Mouse (Mus musculus): ENCODE data around the gene Gpr82. TPM values are rescaled to one million over a fixed set of nuclear protein-coding genes. Genes with fewer than 3 reads are reported as not detected.

The Gpr82 gene
- polyA plus RNA-seq, 1 experiment from 2014 or later: 0.35 TPM

- no peak for ATAC-seq (ENCODE audit: insufficient number of reproducible peaks, insufficient read depth, low FRiP score, low read depth)
- no peak overlapping the region for H3K9ac ChIP-seq (ENCODE audit: low read length)
These were observed 24.8 kb upstream of the Gpr82 start for GRCm38 (mm10) chrX:13636398-13636797.

DNA sequence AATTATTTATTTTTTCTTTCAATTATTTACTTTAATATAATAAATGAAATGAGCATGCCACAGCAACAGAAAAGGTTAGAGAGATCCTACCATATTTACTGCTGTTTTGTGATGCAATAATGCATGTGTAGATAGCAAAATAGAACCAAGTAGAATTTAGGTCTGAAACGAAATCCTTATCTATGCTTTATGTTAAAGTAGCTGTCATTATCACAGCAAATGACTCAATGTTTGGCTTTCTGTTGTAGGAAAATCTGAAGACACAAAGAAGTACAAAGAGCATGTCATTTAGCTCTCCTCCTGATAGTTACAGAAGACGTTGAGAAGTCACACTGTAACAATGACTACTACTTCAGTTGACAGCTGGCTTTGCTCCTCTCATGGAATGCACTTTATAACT, 22.3 kb upstream of the Gpr82 start:
- H3K4me1 ChIP-seq (ENCODE audit: control insufficient read depth in 2 of 2, insufficient read depth in 2 of 2, low read length in 2 of 2): no peaks in the 10 kb centered on the region
- no peaks in the 10 kb centered on the region for H3K36me3 ChIP-seq (ENCODE audit: control insufficient read depth, insufficient read depth, low read length)
- H3K9me3 ChIP-seq (ENCODE audit: control insufficient read depth, low read length): no peaks in the 10 kb centered on the region
- 32% methylated on average over 2 of the region's 2 CpGs for WGBS
- H3K4me2 ChIP-seq (ENCODE audit: low read length): no peak overlapping the region
- H3K27me3 ChIP-seq (ENCODE audit: control insufficient read depth, insufficient read depth, low read length): no peaks in the 10 kb centered on the region
- H3K27ac ChIP-seq (replicated peaks in 1 of 2; ENCODE audit: control insufficient read depth in 1 of 2, insufficient read depth in 1 of 2, low read depth in 2 of 2, low read length in 2 of 2): no peak overlapping the region
- H3K9ac ChIP-seq (ENCODE audit: low read length): no peak overlapping the region
- H3K4me3 ChIP-seq (ENCODE audit: control insufficient read depth in 1 of 2, insufficient read depth in 1 of 2, low read depth in 1 of 2, low read length in 2 of 2): no peak overlapping the region
- no peak for ATAC-seq (ENCODE audit: insufficient number of reproducible peaks, insufficient read depth, low FRiP score, low read depth)

More at GRCm38 (mm10) chrX:13636398-13636797, 24.8 kb upstream of the Gpr82 start:
- Histone ChIP-seq H3K4me2 (ENCODE audit: low read length) (no peak overlapping the region), H3K27ac (replicated peaks in 1 of 2; ENCODE audit: control insufficient read depth in 1 of 2, insufficient read depth in 1 of 2, low read depth in 2 of 2, low read length in 2 of 2) (no peak overlapping the region), H3K27me3 (ENCODE audit: control insufficient read depth, insufficient read depth, low read length) (no peaks in the 10 kb centered on the region), H3K4me3 (ENCODE audit: control insufficient read depth in 1 of 2, insufficient read depth in 1 of 2, low read depth in 1 of 2, low read length in 2 of 2) (no peak overlapping the region), H3K9me3 (ENCODE audit: control insufficient read depth, low read length) (no peaks in the 10 kb centered on the region), H3K36me3 (ENCODE audit: control insufficient read depth, insufficient read depth, low read length) (no peaks in the 10 kb centered on the region), H3K4me1 (ENCODE audit: control insufficient read depth in 2 of 2, insufficient read depth in 2 of 2, low read length in 2 of 2) (no peaks in the 10 kb centered on the region)
- WGBS: 81% methylated on average over 1 of the region's 1 CpGs

- ATAC-seq (ENCODE audit: insufficient number of reproducible peaks, insufficient read depth, low FRiP score, low read depth): no peak
- H3K4me1 ChIP-seq (ENCODE audit: control insufficient read depth in 2 of 2, insufficient read depth in 2 of 2, low read length in 2 of 2): no peaks in the 10 kb centered on the region
- no peaks in the 10 kb centered on the region for H3K27me3 ChIP-seq (ENCODE audit: control insufficient read depth, insufficient read depth, low read length)
- no peak overlapping the region for H3K27ac ChIP-seq (replicated peaks in 1 of 2; ENCODE audit: control insufficient read depth in 1 of 2, insufficient read depth in 1 of 2, low read depth in 2 of 2, low read length in 2 of 2)
- 75% methylated on average over 2 of the region's 2 CpGs for WGBS
- no peaks in the 10 kb centered on the region for H3K36me3 ChIP-seq (ENCODE audit: control insufficient read depth, insufficient read depth, low read length)
- no peak overlapping the region for H3K4me3 ChIP-seq (ENCODE audit: control insufficient read depth in 1 of 2, insufficient read depth in 1 of 2, low read depth in 1 of 2, low read length in 2 of 2)
- H3K4me2 ChIP-seq (ENCODE audit: low read length): no peak overlapping the region
- H3K9me3 ChIP-seq (ENCODE audit: control insufficient read depth, low read length): no peaks in the 10 kb centered on the region
- H3K9ac ChIP-seq (ENCODE audit: low read length): no peak overlapping the region
These were observed 9.3 kb upstream of the Gpr82 start for GRCm38 (mm10) chrX:13651889-13652288.

DNA sequence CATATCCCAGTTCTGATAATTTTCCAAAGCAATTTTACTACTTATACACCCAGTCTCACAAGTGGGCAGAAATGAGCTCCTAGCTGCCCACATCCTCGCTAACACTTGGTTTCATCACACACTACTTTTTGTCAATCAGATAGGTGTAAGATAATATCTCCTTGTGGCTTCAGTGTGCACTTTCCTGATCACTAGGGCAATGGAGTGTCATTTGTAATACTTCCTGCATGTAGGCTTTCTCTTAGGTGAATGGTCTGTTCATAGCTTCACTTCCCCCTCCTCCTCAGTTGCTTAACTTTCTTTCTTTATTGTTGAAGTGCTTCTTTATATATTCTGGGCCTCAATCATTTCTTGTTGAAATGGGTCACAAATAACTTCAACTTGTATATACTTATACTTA, 8.9 kb upstream of the Gpr82 start:
- H3K4me2 ChIP-seq (ENCODE audit: low read length): no peak overlapping the region
- H3K4me1 ChIP-seq (ENCODE audit: control insufficient read depth in 2 of 2, insufficient read depth in 2 of 2, low read length in 2 of 2): no peaks in the 10 kb centered on the region
- no peak overlapping the region for H3K4me3 ChIP-seq (ENCODE audit: control insufficient read depth in 1 of 2, insufficient read depth in 1 of 2, low read depth in 1 of 2, low read length in 2 of 2)
- ATAC-seq (ENCODE audit: insufficient number of reproducible peaks, insufficient read depth, low FRiP score, low read depth): no peak
- H3K36me3 ChIP-seq (ENCODE audit: control insufficient read depth, insufficient read depth, low read length): no peaks in the 10 kb centered on the region
- H3K9ac ChIP-seq (ENCODE audit: low read length): no peak overlapping the region
- no peaks in the 10 kb centered on the region for H3K9me3 ChIP-seq (ENCODE audit: control insufficient read depth, low read length)
- 88% methylated on average over 1 of the region's 1 CpGs for WGBS
- no peaks in the 10 kb centered on the region for H3K27me3 ChIP-seq (ENCODE audit: control insufficient read depth, insufficient read depth, low read length)
- H3K27ac ChIP-seq (replicated peaks in 1 of 2; ENCODE audit: control insufficient read depth in 1 of 2, insufficient read depth in 1 of 2, low read depth in 2 of 2, low read length in 2 of 2): no peak overlapping the region

- H3K4me1 ChIP-seq (ENCODE audit: control insufficient read depth in 2 of 2, insufficient read depth in 2 of 2, low read length in 2 of 2): no peaks in the 10 kb centered on the region
- no peaks in the 10 kb centered on the region for H3K9me3 ChIP-seq (ENCODE audit: control insufficient read depth, low read length)
- no peak overlapping the region for H3K9ac ChIP-seq (ENCODE audit: low read length)
- H3K27me3 ChIP-seq (ENCODE audit: control insufficient read depth, insufficient read depth, low read length): no peaks in the 10 kb centered on the region
- H3K27ac ChIP-seq (replicated peaks in 1 of 2; ENCODE audit: control insufficient read depth in 1 of 2, insufficient read depth in 1 of 2, low read depth in 2 of 2, low read length in 2 of 2): no peak overlapping the region; a peak in 1 of 4 replicates
- H3K4me2 ChIP-seq (ENCODE audit: low read length): no peak overlapping the region
- no peak overlapping the region for H3K4me3 ChIP-seq (ENCODE audit: control insufficient read depth in 1 of 2, insufficient read depth in 1 of 2, low read depth in 1 of 2, low read length in 2 of 2)
- WGBS: 75% methylated on average over 3 of the region's 3 CpGs
- ATAC-seq (ENCODE audit: insufficient number of reproducible peaks, insufficient read depth, low FRiP score, low read depth): no peak
- H3K36me3 ChIP-seq (ENCODE audit: control insufficient read depth, insufficient read depth, low read length): no peaks in the 10 kb centered on the region
These were observed 6.2 kb upstream of the Gpr82 start for GRCm38 (mm10) chrX:13655005-13655421.

DNA sequence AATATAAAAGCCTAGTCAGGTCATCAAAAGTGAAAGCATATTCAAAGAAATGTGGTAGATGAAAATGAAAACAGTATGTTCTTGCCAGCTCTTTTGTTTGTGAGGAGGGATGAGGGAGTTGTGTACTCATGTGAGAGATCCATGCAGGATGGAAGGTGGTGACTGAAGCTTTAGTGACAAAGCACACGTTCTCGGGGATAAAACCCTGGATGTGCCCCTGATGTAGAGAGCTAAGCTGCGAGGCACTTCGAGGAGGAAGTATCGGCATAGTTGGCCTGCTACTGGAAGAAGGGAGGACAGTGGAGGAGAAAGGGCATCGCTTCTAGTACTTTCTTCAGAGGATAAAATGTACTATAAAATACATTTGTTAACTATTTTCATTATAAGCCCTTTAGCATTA, 5.3 kb upstream of the Gpr82 start:
- ATAC-seq (ENCODE audit: insufficient number of reproducible peaks, insufficient read depth, low FRiP score, low read depth): no peak
- Histone ChIP-seq H3K27me3 (ENCODE audit: control insufficient read depth, insufficient read depth, low read length) (no peaks in the 10 kb centered on the region), H3K9me3 (ENCODE audit: control insufficient read depth, low read length) (no peaks in the 10 kb centered on the region), H3K4me3 (ENCODE audit: control insufficient read depth in 1 of 2, insufficient read depth in 1 of 2, low read depth in 1 of 2, low read length in 2 of 2) (no peak overlapping the region), H3K4me2 (ENCODE audit: low read length) (no peak overlapping the region), H3K4me1 (ENCODE audit: control insufficient read depth in 2 of 2, insufficient read depth in 2 of 2, low read length in 2 of 2) (no peaks in the 10 kb centered on the region), H3K27ac (replicated peaks in 1 of 2; ENCODE audit: control insufficient read depth in 1 of 2, insufficient read depth in 1 of 2, low read depth in 2 of 2, low read length in 2 of 2) (no peak overlapping the region), H3K36me3 (ENCODE audit: control insufficient read depth, insufficient read depth, low read length) (no peaks in the 10 kb centered on the region), H3K9ac (ENCODE audit: low read length) (no peak overlapping the region)
- 68% methylated on average over 6 of the region's 6 CpGs for WGBS

DNA sequence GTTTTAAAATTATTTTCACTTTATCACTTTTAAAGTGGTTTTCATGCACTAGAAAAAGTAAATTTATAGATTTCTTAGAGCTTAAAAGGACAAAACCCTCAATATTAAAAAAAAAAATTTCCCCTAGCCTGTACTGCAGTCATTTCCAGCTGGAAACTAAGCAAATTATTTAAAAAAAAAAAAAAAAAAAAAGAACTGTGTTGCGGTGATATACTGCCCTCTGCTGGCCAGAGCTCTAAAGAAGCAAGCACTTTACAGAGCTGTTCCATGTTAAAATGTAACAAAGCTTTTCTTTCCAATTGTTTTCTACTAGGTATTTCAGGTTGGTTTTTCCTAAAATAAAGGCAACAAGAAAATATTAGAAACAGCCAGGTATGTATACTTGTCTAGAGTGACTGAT, 4.4 kb upstream of the Gpr82 start:
- no peak overlapping the region for H3K27ac ChIP-seq (replicated peaks in 1 of 2; ENCODE audit: control insufficient read depth in 1 of 2, insufficient read depth in 1 of 2, low read depth in 2 of 2, low read length in 2 of 2)
- H3K4me1 ChIP-seq (ENCODE audit: control insufficient read depth in 2 of 2, insufficient read depth in 2 of 2, low read length in 2 of 2): no peaks in the 10 kb centered on the region
- WGBS: 13% methylated on average over 1 of the region's 1 CpGs
- no peaks in the 10 kb centered on the region for H3K36me3 ChIP-seq (ENCODE audit: control insufficient read depth, insufficient read depth, low read length)
- H3K4me3 ChIP-seq (ENCODE audit: control insufficient read depth in 1 of 2, insufficient read depth in 1 of 2, low read depth in 1 of 2, low read length in 2 of 2): no peak overlapping the region
- ATAC-seq (ENCODE audit: insufficient number of reproducible peaks, insufficient read depth, low FRiP score, low read depth): no peak
- H3K9ac ChIP-seq (ENCODE audit: low read length): no peak overlapping the region
- H3K9me3 ChIP-seq (ENCODE audit: control insufficient read depth, low read length): no peaks in the 10 kb centered on the region
- H3K27me3 ChIP-seq (ENCODE audit: control insufficient read depth, insufficient read depth, low read length): no peaks in the 10 kb centered on the region
- no peak overlapping the region for H3K4me2 ChIP-seq (ENCODE audit: low read length)

- Histone ChIP-seq H3K4me3 (ENCODE audit: control insufficient read depth in 1 of 2, insufficient read depth in 1 of 2, low read depth in 1 of 2, low read length in 2 of 2) (no peak overlapping the region), H3K36me3 (ENCODE audit: control insufficient read depth, insufficient read depth, low read length) (no peaks in the 10 kb centered on the region), H3K4me1 (ENCODE audit: control insufficient read depth in 2 of 2, insufficient read depth in 2 of 2, low read length in 2 of 2) (no peaks in the 10 kb centered on the region), H3K27ac (replicated peaks in 1 of 2; ENCODE audit: control insufficient read depth in 1 of 2, insufficient read depth in 1 of 2, low read depth in 2 of 2, low read length in 2 of 2) (no peak overlapping the region), H3K9ac (ENCODE audit: low read length) (no peak overlapping the region), H3K27me3 (ENCODE audit: control insufficient read depth, insufficient read depth, low read length) (no peaks in the 10 kb centered on the region), H3K4me2 (ENCODE audit: low read length) (no peak overlapping the region), H3K9me3 (ENCODE audit: control insufficient read depth, low read length) (no peaks in the 10 kb centered on the region)
- 77% methylated on average over 3 of the region's 3 CpGs for WGBS
- no peak for ATAC-seq (ENCODE audit: insufficient number of reproducible peaks, insufficient read depth, low FRiP score, low read depth)
These were observed 2.5 kb upstream of the Gpr82 start for GRCm38 (mm10) chrX:13658616-13659140.

All from heart, embryonic 14.5 days (tissue).